Mouse (Mus musculus) liver, postnatal 0 days (tissue): Measurements from ENCODE around the gene Fbxl15.

ENCODE experiments used
- CTCF ChIP-seq: sonication (generic); IDR thresholded peaks from 2 replicates; pipeline ENCODE4 v1.5.1; 2016; ENCODE audit warnings: antibody characterized with exemption, low read depth
- EP300 ChIP-seq: IDR thresholded peaks from 2 replicates; pipeline ENCODE4 v1.6.1; 2016; ENCODE audit warnings: antibody characterized with exemption, low read depth, mild to moderate bottlenecking

- TF ChIP-seq CTCF, result no peak
- no peak for TF ChIP-seq EP300
Observed at GRCm38 (mm10) chr19:46326756-46327305, 1.2 kb upstream of the Fbxl15 start, which contains the start of gene Psd.
